Mouse (Mus musculus) embryonic facial prominence, embryonic 11.5 days (tissue): ENCODE measurements at regions not wholly inside any gene's neighbourhood (a gene's known extent, or its start where the extent isn't known, plus 50 kb on each side); places are given as distances from the start of the nearest gene placed in this dataset.

Source experiments
- ATAC-seq: fragments of 200-750 bp; cut with Nextera tagmentation; replicated peaks from 2 replicates; pipeline ENCODE4 v1.8.0; 2017; ENCODE audit warnings: low read depth; ENCODE audit not compliant: insufficient number of reproducible peaks, low FRiP score, low TSS enrichment
- DNase-seq: peaks from one replicate; pipeline ENCODE4 v3.0.0-alpha.2; 2015; ENCODE audit warnings: low spot score
- H3K27ac ChIP-seq: fragments of 300-500 bp; sonication (generic); replicated peaks from 2 replicates; pipeline ENCODE4 v1.5.1; 2014; ENCODE audit warnings: mild to moderate bottlenecking, low read depth, low read length, control low read depth
- H3K27me3 ChIP-seq: fragments of 300-500 bp; sonication (generic); 2 replicates; pipeline ENCODE4 v1.6.1; 2014; ENCODE audit warnings: mild to moderate bottlenecking, low read length, moderate library complexity, mixed read lengths; ENCODE audit not compliant: control insufficient read depth, insufficient read depth
- H3K36me3 ChIP-seq: fragments of 300-500 bp; sonication (generic); replicated peaks from 2 replicates; pipeline ENCODE4 v1.6.1; 2014; ENCODE audit warnings: low read depth, mild to moderate bottlenecking, low read length, moderate library complexity, mixed read lengths; ENCODE audit not compliant: control insufficient read depth, insufficient read depth
- H3K4me1 ChIP-seq: fragments of 300-500 bp; sonication (generic); 2 replicates; pipeline ENCODE4 v1.6.1; 2014; ENCODE audit warnings: low read length, mixed read lengths; ENCODE audit not compliant: control insufficient read depth, insufficient read depth
- H3K4me2 ChIP-seq: fragments of 300-500 bp; sonication (generic); 2 replicates; pipeline ENCODE4 v1.6.1; 2014; ENCODE audit warnings: low read depth, mild to moderate bottlenecking, control low read depth, low read length, moderate library complexity
- H3K4me3 ChIP-seq: fragments of 300-500 bp; sonication (generic); 2 replicates; pipeline ENCODE4 v1.5.1; 2014; ENCODE audit warnings: low read depth, low read length, control low read depth
- H3K9ac ChIP-seq: fragments of 300-500 bp; sonication (generic); replicated peaks from 2 replicates; pipeline ENCODE4 v1.6.1; 2014; ENCODE audit warnings: mild to moderate bottlenecking, control low read depth, low read length
- H3K9me3 ChIP-seq: fragments of 300-500 bp; sonication (generic); replicated peaks from 2 replicates; pipeline ENCODE4 v1.6.1; 2016; ENCODE audit warnings: mild to moderate bottlenecking, low read length, inconsistent platforms, mixed read lengths; ENCODE audit not compliant: control insufficient read depth
- WGBS: fragments of 180-500 bp; shearing (Covaris S2); extraction: QIAGEN DNeasy Blood & Tissue Kit; methylation state at CpG from one replicate; pipeline ENCODE4 v1.1.7; 2014; 5-methylcytosine and 5-hydroxymethylcytosine counted together

- no peaks in the 10 kb centered on the region for H3K9me3 ChIP-seq
- no peak overlapping the region for H3K4me3 ChIP-seq
- no peak overlapping the region for H3K27ac ChIP-seq
- ATAC-seq: no peak
- H3K9ac ChIP-seq: no peak overlapping the region
- H3K4me2 ChIP-seq: no peak overlapping the region
- 46% methylated on average over 2 of the region's 2 CpGs for WGBS
- H3K4me1 ChIP-seq: no peaks in the 10 kb centered on the region
- peak; percentile 26 for DNase-seq
- H3K36me3 ChIP-seq: no peaks in the 10 kb centered on the region
- H3K27me3 ChIP-seq: no peaks in the 10 kb centered on the region
These were observed 114.8 kb downstream of the Pcsk1 start for GRCm38 (mm10) chr13:75204417-75204816.

GRCm38 (mm10) chr13:75223944-75224343 lies 134.3 kb downstream of the Pcsk1 start:
- no peak for DNase-seq
- no peaks in the 10 kb centered on the region for H3K36me3 ChIP-seq
- H3K9ac ChIP-seq: no peak overlapping the region
- no peak overlapping the region for H3K4me3 ChIP-seq
- no peaks in the 10 kb centered on the region for H3K4me1 ChIP-seq
- no peak overlapping the region for H3K27ac ChIP-seq
- H3K4me2 ChIP-seq: no peak overlapping the region
- H3K27me3 ChIP-seq: no peaks in the 10 kb centered on the region
- no peak for ATAC-seq
- no peaks in the 10 kb centered on the region for H3K9me3 ChIP-seq

DNA sequence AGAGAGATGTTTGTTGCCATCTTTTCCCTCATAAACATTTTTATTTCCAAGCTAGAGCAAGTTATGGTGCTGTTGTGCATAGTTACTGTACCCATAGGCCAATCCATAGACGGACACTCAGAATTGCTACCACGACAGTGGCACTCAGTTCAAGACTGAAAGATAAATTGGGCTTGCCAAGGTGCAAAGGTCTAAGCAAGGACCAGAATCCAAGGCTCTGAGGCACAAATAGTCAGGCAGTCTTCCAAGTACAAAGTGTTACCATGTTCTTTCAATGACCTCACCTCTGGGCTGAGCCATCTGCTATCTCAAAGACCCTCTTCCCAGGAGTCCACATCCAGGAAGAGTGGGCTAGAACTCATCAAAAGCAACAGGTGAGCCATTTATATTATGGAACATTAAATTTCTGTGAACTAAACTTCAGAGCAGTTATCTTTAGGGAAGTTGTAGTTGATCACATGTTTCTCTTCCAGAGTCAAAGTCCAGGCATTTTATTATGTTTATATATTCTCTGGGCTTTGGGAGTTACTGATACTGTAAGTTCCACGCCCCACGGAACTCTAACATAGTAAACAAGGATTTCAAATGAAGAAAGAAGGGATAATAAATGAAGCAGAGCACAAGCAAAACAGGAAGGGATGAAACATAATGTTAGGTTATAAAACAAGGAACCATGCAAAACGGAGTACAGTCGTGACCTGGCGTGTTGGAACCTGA lies 136.1 kb downstream of the Pcsk1 start:
- Histone ChIP-seq H3K4me1 (no peaks in the 10 kb centered on the region), H3K27me3 (no peaks in the 10 kb centered on the region), H3K27ac (no peak overlapping the region), H3K4me2 (no peak overlapping the region), H3K9ac (no peak overlapping the region), H3K4me3 (no peak overlapping the region), H3K9me3 (no peaks in the 10 kb centered on the region), H3K36me3 (no peaks in the 10 kb centered on the region)
- DNase-seq: no peak
- WGBS: 90% methylated on average over 7 of the region's 7 CpGs
- ATAC-seq: no peak

GRCm38 (mm10) chr13:75227616-75228277 lies 138.1 kb downstream of the Pcsk1 start:
- Histone ChIP-seq H3K9ac (no peak overlapping the region), H3K4me2 (no peak overlapping the region), H3K9me3 (no peaks in the 10 kb centered on the region), H3K4me3 (no peak overlapping the region), H3K27ac (no peak overlapping the region), H3K27me3 (no peaks in the 10 kb centered on the region), H3K36me3 (no peaks in the 10 kb centered on the region), H3K4me1 (no peaks in the 10 kb centered on the region)
- ATAC-seq: no peak
- DNase-seq: peak; percentile 71
- 20% methylated on average over 5 of the region's 5 CpGs for WGBS

GRCm38 (mm10) chr13:75236424-75236823 lies 146.8 kb downstream of the Pcsk1 start:
- H3K4me1 ChIP-seq: no peaks in the 10 kb centered on the region
- no peak overlapping the region for H3K27ac ChIP-seq
- H3K9ac ChIP-seq: no peak overlapping the region
- no peaks in the 10 kb centered on the region for H3K36me3 ChIP-seq
- no peak overlapping the region for H3K4me2 ChIP-seq
- ATAC-seq (no peak), DNase-seq (no peak)
- H3K9me3 ChIP-seq: no peaks in the 10 kb centered on the region
- H3K4me3 ChIP-seq: no peak overlapping the region
- WGBS: 66% methylated on average over 2 of the region's 2 CpGs
- no peaks in the 10 kb centered on the region for H3K27me3 ChIP-seq
